Mouse (Mus musculus): ENCODE results near the gene Prkra.

- TF ChIP-seq POLR2A (IDR thresholded peaks at IDR 0.05; ENCODE audit: low read depth, low read length), result no peak
- no peak for TF ChIP-seq CTCF (IDR thresholded peaks at IDR 0.05; ENCODE audit: borderline replicate concordance, insufficient read depth, low read length)
Measured at GRCm38 (mm10) chr2:76687608-76688007, 39.8 kb upstream of the Prkra start.

All from embryonic fibroblast, embryonic 13.5 days (primary cell).